Mouse (Mus musculus) urinary bladder, adult 2 months (tissue): Measurements from ENCODE around the gene Cdh24. TPM values are rescaled to one million over a fixed set of nuclear protein-coding genes. Genes with fewer than 3 reads are reported as not detected.
A peak's percentile ranks its signal among the peaks of the same experiment; 100 is the strongest.

Source experiments
- DNase-seq: peaks from one replicate; pipeline ENCODE4 v3.0.0; 2022; ENCODE audit warnings: low spot score
- polyA plus RNA-seq: library from polyadenylated mRNA; depleted of rRNA; stranded (reverse); fragments of >200 nt; gene quantifications from 2 replicates; pipeline ENCODE4 v1.2.3, GENCODE M21; 2012; rRNA removed

The Cdh24 gene
- polyA plus RNA-seq, 1 experiment = 1.5 TPM

DNA sequence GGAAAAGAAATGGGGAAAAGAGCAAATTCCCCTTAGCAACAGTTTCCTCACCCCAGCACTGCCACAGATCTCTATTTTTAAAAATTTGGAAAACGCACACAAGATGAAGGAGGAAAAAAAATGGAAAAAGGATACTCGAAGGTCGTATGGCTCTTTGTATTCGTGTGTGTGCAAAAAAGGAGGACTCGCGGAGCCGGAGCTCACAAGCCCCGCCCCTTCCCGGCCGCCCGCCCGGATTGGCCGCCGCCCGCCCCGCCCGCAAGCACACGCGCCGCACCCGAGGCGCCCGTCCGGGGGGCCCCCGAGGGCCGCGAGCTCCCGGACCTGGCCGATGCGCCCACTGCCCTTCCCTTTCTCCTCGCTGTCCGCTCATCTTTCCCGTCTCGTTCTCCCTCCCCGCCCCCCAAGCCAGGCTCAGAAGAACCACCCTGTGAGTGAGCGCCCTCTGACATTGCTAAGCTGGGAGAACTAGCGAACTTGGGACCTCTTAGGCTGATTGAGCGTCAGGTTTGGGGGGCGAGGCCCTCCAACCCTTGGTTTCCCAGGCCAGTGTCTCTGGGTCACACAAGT lies 35.3 kb downstream of the Cdh24 start, which contains the start of gene 4931414P19Rik:
Gene 4931414P19Rik, minus strand, starts transcription at position 242 of the 570 bp plus-strand sequence.
- peak; percentile 64 for DNase-seq

DNA sequence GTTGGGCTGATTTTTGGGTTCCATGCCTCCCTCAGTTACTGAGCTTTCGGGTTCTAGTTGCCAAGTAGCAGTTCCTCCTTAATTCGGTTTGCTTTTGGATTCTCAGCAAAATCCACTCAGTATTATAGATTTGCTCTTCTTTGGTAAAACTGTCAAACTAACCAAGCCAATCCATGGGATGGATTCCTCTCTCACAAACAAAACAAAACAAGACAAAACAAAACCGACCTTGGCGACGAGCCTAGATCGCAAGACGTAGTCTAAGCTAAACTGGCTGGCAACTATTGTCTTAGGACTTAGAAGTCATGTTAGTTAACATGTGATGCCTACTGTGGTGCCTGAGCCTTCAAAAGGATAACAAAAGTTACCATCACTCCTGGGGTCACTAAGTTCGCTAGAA lies 37.5 kb downstream of the Cdh24 start:
- DNase-seq = no peak

DNA sequence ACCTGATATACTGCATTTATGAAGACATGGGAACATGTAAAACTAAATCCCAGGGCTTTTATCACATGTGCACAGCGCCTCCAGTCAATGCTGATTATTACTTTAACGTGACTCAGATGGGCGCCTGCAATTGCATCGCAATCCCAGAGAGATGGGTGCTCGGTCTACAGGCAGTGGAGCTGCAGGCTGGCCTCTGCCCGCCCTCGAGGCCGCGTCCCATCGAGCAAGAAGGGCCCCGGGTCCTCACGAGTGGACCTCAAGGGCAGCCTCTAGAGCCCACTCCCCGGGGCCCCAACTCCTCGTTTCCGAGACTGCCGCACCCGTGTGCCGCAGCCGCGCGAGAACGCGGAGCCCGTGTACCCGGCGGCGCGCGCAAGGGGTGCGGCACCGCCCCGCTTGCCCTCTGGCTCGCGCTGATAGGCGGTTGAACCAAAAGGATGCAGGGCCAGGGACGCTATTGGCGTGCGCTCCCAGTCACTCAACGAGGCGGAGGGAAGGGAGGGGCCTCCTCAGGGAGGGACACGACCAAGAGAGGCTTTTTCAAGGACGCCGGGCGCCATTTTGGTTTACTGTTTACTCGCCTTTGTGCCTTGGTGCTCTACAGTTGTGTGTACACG lies 38.0 kb downstream of the Cdh24 start:
- DNase-seq = peak; percentile 89

DNA sequence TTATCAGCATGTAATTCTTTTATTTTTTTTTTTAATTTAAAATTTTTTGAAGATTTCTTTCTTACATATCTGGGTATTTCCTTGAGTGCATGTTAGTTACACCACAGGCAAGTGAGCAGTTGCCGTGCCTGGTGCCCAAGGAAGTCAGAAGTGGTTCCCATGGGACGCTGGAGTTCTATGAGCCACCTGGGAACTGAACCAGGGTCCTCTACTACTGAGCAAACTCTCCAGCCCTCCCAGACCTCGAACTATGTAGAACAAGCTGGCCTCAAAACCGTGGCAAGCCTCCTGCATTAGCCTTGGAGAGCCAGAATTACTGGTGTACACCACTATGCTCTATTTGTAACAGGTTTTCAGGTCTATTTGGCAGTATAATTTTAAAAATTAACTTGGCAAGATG lies 38.6 kb downstream of the Cdh24 start:
- no peak for DNase-seq

DNA sequence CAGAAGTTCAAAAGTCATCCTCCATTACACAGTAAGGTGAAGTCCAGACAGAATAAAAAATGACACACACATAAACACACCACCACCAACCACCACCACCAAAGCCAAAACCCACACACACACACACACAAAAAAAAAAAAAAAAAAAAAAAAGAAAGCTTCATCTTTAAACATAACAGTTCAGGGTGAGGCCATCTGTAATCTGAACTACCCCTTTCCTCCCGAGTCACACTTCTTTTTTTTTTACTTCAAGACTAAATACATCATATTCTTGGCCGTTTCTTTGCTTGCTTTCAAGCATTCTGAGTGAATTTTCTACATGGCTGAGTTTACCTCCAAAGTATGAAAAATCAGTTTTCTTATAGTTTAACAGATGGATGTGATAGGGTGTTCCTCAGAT lies 39.6 kb downstream of the Cdh24 start:
- no peak for DNase-seq

DNA sequence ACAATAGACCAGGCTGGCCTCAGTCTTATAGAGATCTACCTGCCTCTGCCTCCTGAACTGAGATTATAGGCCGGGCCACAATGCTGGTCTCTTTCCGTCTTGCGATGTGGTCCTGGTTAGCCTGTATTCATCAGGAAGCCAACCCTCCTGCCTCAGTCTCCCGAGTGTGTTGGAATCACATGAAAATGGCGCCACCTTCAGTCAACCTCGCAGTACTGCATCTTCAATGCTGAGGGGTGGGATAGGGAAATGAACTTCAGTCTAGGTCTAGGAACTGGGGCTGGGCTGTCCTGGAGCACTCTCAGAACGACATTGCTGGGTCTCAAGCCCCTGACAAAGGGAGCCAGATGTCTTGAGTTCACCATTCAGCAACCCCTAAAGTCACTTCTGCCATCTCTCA lies 44.1 kb downstream of the Cdh24 start:
- DNase-seq = no peak

DNA sequence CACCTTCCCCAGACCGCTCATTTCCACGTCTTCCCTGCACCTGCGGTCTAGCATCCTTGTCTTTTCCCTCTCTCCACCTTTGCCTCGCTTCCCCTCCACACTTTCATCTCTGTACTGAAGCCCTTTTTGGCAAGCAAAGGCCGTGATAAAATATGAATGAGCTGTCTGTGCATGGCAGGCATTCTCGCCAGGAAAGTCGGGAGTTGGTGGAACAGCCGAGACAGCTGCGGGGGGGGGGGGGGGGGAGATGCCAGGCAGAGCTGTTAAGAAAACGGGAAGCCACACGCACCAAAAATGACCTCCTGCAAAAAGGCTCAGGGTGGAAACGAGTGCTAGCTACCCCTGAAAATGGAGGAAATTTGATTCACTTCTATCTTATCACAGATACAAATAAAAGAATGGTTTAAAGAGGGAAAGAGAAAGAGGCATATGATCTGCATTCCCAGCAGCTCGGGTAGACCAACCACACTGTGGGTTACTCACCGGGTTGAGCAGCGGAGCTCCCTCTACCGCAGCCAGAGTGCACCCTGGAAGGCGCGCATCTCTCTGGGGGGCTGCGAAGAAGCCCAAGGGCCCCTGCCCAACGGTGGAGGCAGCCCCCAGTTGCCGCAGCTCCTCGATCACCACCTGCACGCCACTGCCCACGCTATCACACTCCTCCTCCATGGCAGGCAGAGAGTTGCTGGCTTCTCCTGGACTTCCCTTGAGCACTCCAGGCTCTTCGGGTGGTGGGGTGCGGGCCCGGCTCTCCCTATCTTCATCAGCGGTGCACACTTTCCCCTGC lies 46.3 kb downstream of the Cdh24 start:
- DNase-seq = no peak

DNA sequence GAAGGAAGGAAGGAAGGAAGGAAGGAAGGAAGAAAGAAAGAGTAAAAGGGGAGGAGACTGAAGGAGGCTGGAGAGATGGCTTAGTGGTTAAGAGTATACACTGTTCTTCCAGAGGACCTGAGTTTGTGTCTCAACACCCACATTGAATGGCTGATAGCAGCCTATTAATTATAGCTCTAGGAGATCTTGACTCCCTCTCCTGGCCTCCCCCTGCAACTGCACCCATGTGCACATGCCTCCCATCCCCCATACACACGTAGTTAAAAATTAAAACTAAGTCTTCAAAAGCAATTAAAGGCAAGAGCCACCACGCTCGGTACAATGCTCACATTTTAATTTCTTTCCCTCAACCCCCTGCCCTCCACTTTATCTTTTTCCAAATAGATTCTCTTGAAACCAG lies 47.1 kb downstream of the Cdh24 start:
- no peak for DNase-seq

DNA sequence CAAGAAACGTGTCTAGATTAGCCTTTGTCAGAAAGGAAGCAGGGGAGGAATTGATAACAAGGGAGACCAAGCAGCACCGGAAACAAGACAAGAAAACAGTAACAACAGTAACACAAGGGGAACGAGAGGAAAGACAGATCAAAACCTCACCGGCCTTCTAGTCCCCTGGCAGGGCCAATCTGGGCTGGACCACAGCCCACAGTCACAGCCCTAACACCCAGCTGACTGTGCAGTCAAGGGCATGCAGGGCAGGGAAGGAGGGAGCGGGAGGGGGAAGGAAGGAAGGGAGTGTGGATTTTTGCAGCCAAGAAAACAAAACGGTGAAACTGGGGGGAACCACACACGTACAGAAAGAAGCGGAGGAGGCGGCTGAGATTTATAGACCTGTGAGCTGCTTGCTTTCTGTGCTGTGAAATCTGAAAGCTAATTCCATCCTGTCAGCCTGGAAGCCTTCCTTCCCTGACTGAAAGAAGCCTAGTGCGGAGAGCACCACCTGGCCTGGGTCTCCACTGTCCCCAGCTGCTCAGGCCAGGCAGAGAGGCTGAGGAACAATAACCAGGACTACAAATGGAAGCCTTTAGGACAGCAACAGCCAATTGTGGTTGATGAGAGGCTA lies 48.7 kb downstream of the Cdh24 start:
- no peak for DNase-seq

DNA sequence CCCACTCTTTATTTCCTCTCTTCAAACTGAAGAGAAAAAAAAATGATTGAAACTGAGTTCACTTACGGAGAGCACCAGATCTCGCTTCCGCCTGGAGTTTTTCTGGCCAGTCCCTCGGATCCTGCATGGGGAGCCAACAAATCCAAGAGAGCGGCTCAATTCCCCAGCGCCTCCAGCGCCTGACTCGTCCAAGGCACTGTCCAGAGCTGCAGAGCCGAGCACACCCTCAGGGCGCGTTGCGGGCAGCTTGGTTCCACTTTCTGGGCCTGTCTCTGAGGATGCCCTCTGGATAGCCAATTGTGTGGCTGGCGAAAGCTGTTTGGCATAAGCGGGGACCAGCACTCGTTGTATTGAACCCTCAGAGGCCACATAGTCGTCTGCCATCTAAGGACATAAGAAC lies 50.1 kb downstream of the Cdh24 start:
- no peak for DNase-seq

DNA sequence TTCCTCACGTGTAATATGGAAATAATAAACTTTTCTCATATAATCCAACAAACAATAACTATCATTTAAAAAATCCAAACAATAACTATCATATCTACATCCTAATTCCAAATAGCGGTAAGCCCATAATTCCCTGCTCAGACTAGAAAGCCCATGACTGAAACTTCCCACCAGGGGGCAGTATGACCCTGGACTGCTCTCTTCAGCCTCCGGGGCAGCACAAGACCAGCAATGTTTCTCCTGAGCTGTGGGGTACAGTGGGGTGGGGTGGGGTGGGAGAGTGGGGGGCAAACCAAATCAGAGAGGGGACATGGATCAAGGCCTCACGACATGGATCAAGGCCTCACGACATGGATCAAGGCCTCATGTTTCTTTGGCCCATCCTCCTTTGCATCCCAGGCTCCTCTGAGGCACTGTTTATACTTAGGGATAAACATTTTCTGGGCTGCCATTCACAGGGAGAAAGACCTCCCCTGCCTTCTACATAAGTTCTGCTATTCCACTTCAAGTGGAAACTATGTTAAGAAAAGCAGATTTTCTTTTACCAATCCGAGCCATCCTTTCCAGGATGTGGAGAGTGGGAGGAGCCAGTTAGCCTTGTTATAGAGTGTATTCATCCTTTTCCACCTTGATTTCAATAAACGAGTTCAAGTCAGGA lies 57.4 kb downstream of the Cdh24 start:
- DNase-seq = peak; percentile 22

DNA sequence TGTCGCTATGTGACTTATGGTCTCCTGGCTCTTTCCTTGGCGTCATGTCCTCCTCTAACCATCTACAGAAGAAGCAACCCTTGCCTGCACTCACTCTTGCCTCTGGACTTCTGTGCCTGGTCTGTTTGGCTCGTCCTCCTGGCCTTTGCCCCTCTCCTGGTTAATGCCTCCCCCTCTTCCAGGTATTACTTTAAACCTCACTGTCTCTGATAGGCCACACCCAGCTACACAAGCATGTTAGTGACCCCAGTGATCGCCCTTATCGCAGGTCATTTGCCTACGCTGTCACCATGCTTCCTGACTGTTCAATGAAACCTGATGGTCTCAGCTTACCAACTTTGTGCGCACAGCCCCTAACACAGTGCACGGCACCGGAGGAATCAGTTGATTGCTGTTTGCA lies 58.6 kb downstream of the Cdh24 start:
- no peak for DNase-seq

Other genes with a start within 250 kb of the Cdh24 start
- gene Slc7a7, start 223.6 kb downstream of the Cdh24 start, polyA plus RNA-seq = 8.9 TPM in 2 replicates
- gene Mrpl52, start 214.5 kb downstream of the Cdh24 start, polyA plus RNA-seq = 221 and 233 TPM in 2 replicates
- gene Mmp14, start 209.8 kb downstream of the Cdh24 start, polyA plus RNA-seq = 202 and 226 TPM in 2 replicates
- 81.0 and 93.8 TPM in 2 replicates for gene Lrp10, start 177.2 kb downstream of the Cdh24 start, polyA plus RNA-seq
- 0.28 and 0.32 TPM in 2 replicates for gene Rem2, start 165.3 kb downstream of the Cdh24 start, polyA plus RNA-seq
- gene Prmt5, start 123.8 kb downstream of the Cdh24 start, polyA plus RNA-seq = 38.1 and 40.2 TPM in 2 replicates
- gene Haus4, start 86.7 kb downstream of the Cdh24 start, polyA plus RNA-seq = 14.1 and 14.2 TPM in 2 replicates
- gene Ajuba, start 63.8 kb downstream of the Cdh24 start, polyA plus RNA-seq = 38.5 and 43.1 TPM in 2 replicates
- gene 4931414P19Rik, start 35.4 kb downstream of the Cdh24 start, polyA plus RNA-seq = 9.0 and 9.4 TPM in 2 replicates
- 146 and 179 TPM in 2 replicates for gene Psmb5, start 23.3 kb downstream of the Cdh24 start, polyA plus RNA-seq
- gene Psmb11, start 19.9 kb downstream of the Cdh24 start, polyA plus RNA-seq = not detected in 2 replicates
- gene Gm17606, start 412 bp downstream of the Cdh24 start, polyA plus RNA-seq = not detected in 2 replicates
- gene 1700123O20Rik, start 44.9 kb upstream of the Cdh24 start, polyA plus RNA-seq = 55.7 and 64.4 TPM in 2 replicates
- 129 and 169 TPM in 2 replicates for gene Acin1, start 45.6 kb upstream of the Cdh24 start, polyA plus RNA-seq
- 0.06 and 0.14 TPM in 2 replicates for gene Gm29776, start 57.5 kb upstream of the Cdh24 start, polyA plus RNA-seq
- gene Cebpe, start 70.8 kb upstream of the Cdh24 start, polyA plus RNA-seq = 0.40 and 0.47 TPM in 2 replicates
- gene Slc7a8, start 140.6 kb upstream of the Cdh24 start, polyA plus RNA-seq = 20.0 and 27.4 TPM in 2 replicates
- 0.06 and 0.08 TPM in 2 replicates for gene Rnf212b, start 172.8 kb upstream of the Cdh24 start, polyA plus RNA-seq
- gene Homez, start 229.6 kb upstream of the Cdh24 start, polyA plus RNA-seq = 5.0 and 6.4 TPM in 2 replicates
- gene Ppp1r3e, start 236.2 kb upstream of the Cdh24 start, polyA plus RNA-seq = 9.4 and 13.5 TPM in 2 replicates
- 63.7 and 76.7 TPM in 2 replicates for gene Bcl2l2, start 242.0 kb upstream of the Cdh24 start, polyA plus RNA-seq
- gene Gm20521, start 242.1 kb upstream of the Cdh24 start, polyA plus RNA-seq = 0.28 and 0.40 TPM in 2 replicates